Mouse (Mus musculus): ENCODE data around the gene Stag1. TPM values are rescaled to one million over a fixed set of nuclear protein-coding genes. Genes with fewer than 3 reads are reported as not detected.

Gene Stag1
- 28.9 and 30.9 TPM in 2 replicates for polyA plus RNA-seq (2015; fragmentation: Nextera tagmentation; extraction: Ambion mirVana)

- ATAC-seq (ENCODE audit: low FRiP score, low read depth): no peak
- H3K27me3 ChIP-seq: no peaks in the 10 kb centered on the region
- peaks cover 8% of the 10 kb centered on the region for H3K4me1 ChIP-seq (replicated peaks)
- H3K4me2 ChIP-seq: no peak within 1 kb of the TSS
- H3K36me3 ChIP-seq: no peaks in the 10 kb centered on the region
- 95% methylated on average over 8 of the region's 8 CpGs for WGBS
- no peak within 1 kb of the TSS for H3K27ac ChIP-seq (replicated peaks)
- no peaks in the 10 kb centered on the region for H3K9me3 ChIP-seq
- H3K4me3 ChIP-seq: no peak within 1 kb of the TSS
- H3K9ac ChIP-seq: no peak within 1 kb of the TSS
Measured at GRCm38 (mm10) chr9:100597546-100597945, at the start of gene Stag1. Stag1 (plus strand) TSS chr9:100597798.

GRCm38 (mm10) chr9:100548313-100548712, 49.3 kb upstream of the Stag1 start:
- peaks cover 5% of the 10 kb centered on the region; the same call in 1 of the 2 replicates for H3K9me3 ChIP-seq
- ATAC-seq (ENCODE audit: low FRiP score, low read depth): no peak
- no peak overlapping the region for H3K4me2 ChIP-seq
- H3K4me3 ChIP-seq: no peak overlapping the region
- H3K27ac ChIP-seq (replicated peaks): no peak overlapping the region
- no peaks in the 10 kb centered on the region for H3K27me3 ChIP-seq
- no peak overlapping the region for H3K9ac ChIP-seq
- 92% methylated on average over 2 of the region's 2 CpGs for WGBS
- H3K36me3 ChIP-seq: peaks cover 26% of the 10 kb centered on the region
- peaks cover 22% of the 10 kb centered on the region for H3K4me1 ChIP-seq (replicated peaks)

DNA sequence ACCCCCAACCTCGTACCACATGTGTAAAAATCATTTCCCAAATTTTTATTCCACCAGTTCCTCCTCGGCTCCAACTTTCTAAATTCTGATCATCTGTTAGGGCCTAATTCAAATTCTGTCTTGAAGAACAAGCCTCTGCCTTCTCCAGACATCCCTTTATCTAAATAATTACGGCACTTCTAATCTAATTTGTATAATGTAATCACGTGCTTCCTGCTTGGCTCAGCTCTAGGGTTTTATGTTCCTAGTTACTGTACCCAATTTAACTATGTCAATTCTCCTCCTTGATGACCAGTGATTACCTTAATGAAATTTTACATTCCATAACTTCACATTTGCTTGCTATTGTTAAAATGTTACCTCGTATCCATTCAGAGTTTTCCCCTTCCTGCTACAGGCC, 41.9 kb upstream of the Stag1 start:
- ATAC-seq (ENCODE audit: low FRiP score, low read depth): no peak
- WGBS: 78% methylated on average over 5 of the region's 5 CpGs
- H3K4me3 ChIP-seq: no peak overlapping the region
- peaks cover 15% of the 10 kb centered on the region for H3K36me3 ChIP-seq
- no peaks in the 10 kb centered on the region for H3K27me3 ChIP-seq
- H3K4me2 ChIP-seq: no peak overlapping the region
- no peak overlapping the region for H3K9ac ChIP-seq
- no peak overlapping the region for H3K27ac ChIP-seq (replicated peaks)
- H3K9me3 ChIP-seq: no peaks in the 10 kb centered on the region
- no peaks in the 10 kb centered on the region for H3K4me1 ChIP-seq (replicated peaks)

- WGBS: 74% methylated on average over 4 of the region's 4 CpGs
- Histone ChIP-seq H3K4me1 (replicated peaks) (no peaks in the 10 kb centered on the region), H3K4me2 (no peak overlapping the region), H3K4me3 (no peak overlapping the region), H3K36me3 (peaks cover 3% of the 10 kb centered on the region), H3K27ac (replicated peaks) (no peak overlapping the region), H3K27me3 (no peaks in the 10 kb centered on the region), H3K9ac (no peak overlapping the region), H3K9me3 (no peaks in the 10 kb centered on the region)
- no peak for ATAC-seq (ENCODE audit: low FRiP score, low read depth)
Measured at GRCm38 (mm10) chr9:100558023-100558573, 39.5 kb upstream of the Stag1 start.

- no peak for ATAC-seq (ENCODE audit: low FRiP score, low read depth)
- Histone ChIP-seq H3K36me3 (no peaks in the 10 kb centered on the region), H3K4me1 (replicated peaks) (no peaks in the 10 kb centered on the region), H3K9me3 (no peaks in the 10 kb centered on the region), H3K9ac (no peak overlapping the region), H3K27me3 (no peaks in the 10 kb centered on the region), H3K4me3 (no peak overlapping the region), H3K27ac (replicated peaks) (no peak overlapping the region), H3K4me2 (no peak overlapping the region)
Measured at GRCm38 (mm10) chr9:100558991-100559390, 38.6 kb upstream of the Stag1 start.

- Histone ChIP-seq H3K27me3 (no peaks in the 10 kb centered on the region), H3K27ac (replicated peaks) (no peak overlapping the region), H3K36me3 (no peaks in the 10 kb centered on the region), H3K9me3 (no peaks in the 10 kb centered on the region), H3K9ac (no peak overlapping the region), H3K4me2 (no peak overlapping the region), H3K4me1 (replicated peaks) (no peaks in the 10 kb centered on the region), H3K4me3 (no peak overlapping the region)
- 80% methylated on average over 10 of the region's 10 CpGs for WGBS
- ATAC-seq (ENCODE audit: low FRiP score, low read depth): no peak
Measured at GRCm38 (mm10) chr9:100560251-100560890, 37.2 kb upstream of the Stag1 start.

DNA sequence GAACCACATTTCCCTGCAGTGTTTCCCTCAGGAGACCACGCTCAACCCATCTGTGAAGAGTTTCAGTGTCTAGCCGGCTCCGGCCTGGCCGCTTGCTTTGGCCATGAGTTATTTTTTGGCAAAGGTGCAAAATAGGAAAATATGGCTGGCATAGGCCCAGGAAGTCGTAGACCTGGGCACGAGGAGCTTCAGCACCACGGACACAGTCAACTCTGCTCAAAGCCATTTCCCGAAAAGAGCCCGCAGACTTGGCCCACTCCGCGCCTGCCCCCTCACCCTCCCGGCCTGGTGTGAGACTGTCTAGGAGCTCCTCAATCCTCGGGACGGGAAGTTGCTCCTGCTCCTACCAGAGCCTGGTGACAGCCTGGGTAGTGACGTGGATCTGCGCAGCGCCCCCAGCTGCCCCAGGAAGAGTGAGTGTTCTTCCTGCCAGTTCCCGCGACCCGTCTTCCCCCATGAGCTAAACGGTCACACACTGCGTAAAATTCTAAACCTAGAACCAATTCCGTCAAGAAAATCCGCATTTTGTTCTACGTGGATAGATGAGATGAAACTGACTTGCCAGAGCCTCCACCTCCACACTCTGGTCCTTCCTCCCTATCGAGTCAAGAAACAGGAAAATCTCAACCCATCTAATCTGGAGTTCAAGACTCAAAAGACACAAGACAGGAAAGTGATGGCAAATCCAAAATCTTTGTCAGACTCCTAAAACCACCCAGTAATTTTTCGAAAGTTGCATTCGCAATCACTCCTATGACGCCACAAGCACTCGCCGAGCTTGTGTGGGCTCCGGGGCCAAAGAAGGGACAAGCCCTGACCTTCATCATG, 27.6 kb upstream of the Stag1 start:
- Histone ChIP-seq H3K4me1 (replicated peaks) (peaks cover 18% of the 10 kb centered on the region), H3K27ac (replicated peaks) (peak overlapping the region; percentile 81), H3K27me3 (no peaks in the 10 kb centered on the region), H3K36me3 (no peaks in the 10 kb centered on the region), H3K4me3 (peak overlapping the region; percentile 93), H3K9me3 (no peaks in the 10 kb centered on the region), H3K9ac (peak overlapping the region; percentile 86), H3K4me2 (peak overlapping the region; percentile 86)
- ATAC-seq (ENCODE audit: low FRiP score, low read depth): peak; percentile 43; the same call in 1 of the 2 replicates
- 7% methylated on average over 32 of the region's 32 CpGs for WGBS

GRCm38 (mm10) chr9:100570626-100571233, 26.9 kb upstream of the Stag1 start, which contains the start of gene Slc35g2:
Slc35g2 (minus strand) TSS chr9:100571090.
- Histone ChIP-seq H3K4me3 (peak within 1 kb of the TSS; percentile 93), H3K9ac (peak within 1 kb of the TSS; percentile 86), H3K9me3 (no peaks in the 10 kb centered on the region), H3K4me1 (replicated peaks) (peaks cover 18% of the 10 kb centered on the region), H3K27ac (replicated peaks) (peak within 1 kb of the TSS; percentile 81), H3K4me2 (peak within 1 kb of the TSS; percentile 86), H3K36me3 (no peaks in the 10 kb centered on the region), H3K27me3 (no peaks in the 10 kb centered on the region)
- peak; percentile 92 for ATAC-seq (ENCODE audit: low FRiP score, low read depth)
- under 1% methylated on average over 54 of the region's 55 CpGs for WGBS

GRCm38 (mm10) chr9:100571511-100571910, 26.1 kb upstream of the Stag1 start:
- Histone ChIP-seq H3K9me3 (no peaks in the 10 kb centered on the region), H3K4me2 (peak overlapping the region; percentile 86), H3K27ac (replicated peaks) (peak overlapping the region; percentile 81; the same call in 1 of the 2 replicates), H3K4me3 (peak overlapping the region; percentile 93), H3K4me1 (replicated peaks) (peaks cover 18% of the 10 kb centered on the region), H3K36me3 (no peaks in the 10 kb centered on the region), H3K9ac (no peak overlapping the region), H3K27me3 (no peaks in the 10 kb centered on the region)
- 82% methylated on average over 1 of the region's 1 CpGs for WGBS
- no peak for ATAC-seq (ENCODE audit: low FRiP score, low read depth)

- H3K4me1 ChIP-seq (replicated peaks): peaks cover 18% of the 10 kb centered on the region
- H3K27ac ChIP-seq (replicated peaks): no peak overlapping the region
- no peaks in the 10 kb centered on the region for H3K9me3 ChIP-seq
- no peaks in the 10 kb centered on the region for H3K27me3 ChIP-seq
- WGBS: 61% methylated on average over 2 of the region's 2 CpGs
- H3K4me2 ChIP-seq: no peak overlapping the region
- ATAC-seq (ENCODE audit: low FRiP score, low read depth): no peak
- no peaks in the 10 kb centered on the region for H3K36me3 ChIP-seq
- H3K4me3 ChIP-seq: no peak overlapping the region
- H3K9ac ChIP-seq: no peak overlapping the region
Measured at GRCm38 (mm10) chr9:100573300-100573699, 24.3 kb upstream of the Stag1 start.

GRCm38 (mm10) chr9:100573942-100574341, 23.7 kb upstream of the Stag1 start:
- 47% methylated on average over 5 of the region's 5 CpGs for WGBS
- H3K4me1 ChIP-seq (replicated peaks): peaks cover 18% of the 10 kb centered on the region

More at GRCm38 (mm10) chr9:100573942-100574341, 23.7 kb upstream of the Stag1 start:
- H3K36me3 ChIP-seq: no peaks in the 10 kb centered on the region
- no peak overlapping the region for H3K4me2 ChIP-seq
- ATAC-seq (ENCODE audit: low FRiP score, low read depth): no peak
- H3K9me3 ChIP-seq: no peaks in the 10 kb centered on the region
- H3K27me3 ChIP-seq: no peaks in the 10 kb centered on the region
- no peak overlapping the region for H3K4me3 ChIP-seq
- H3K9ac ChIP-seq: no peak overlapping the region
- no peak overlapping the region for H3K27ac ChIP-seq (replicated peaks)
